Comparison of ENCODE assay signal across 8 mouse cellular contexts in genomic region chr2:13793969-13794363, GRCm38 (mm10). TPM values are rescaled to one million over a fixed set of nuclear protein-coding genes. Genes with fewer than 3 reads are reported as not detected.
A peak's percentile ranks its signal among the peaks of the same experiment; 100 is the strongest.
DNase-seq lines count a peak whose midpoint lies in the region; ATAC-seq and TF ChIP-seq lines count a peak whose summit lies in the region.

St8sia6 (minus strand) TSS chr2:13794064.

- peak within 1 kb of the TSS; percentile 68 for H3K4me3 ChIP-seq in lung, embryonic 16.5 days (ENCODE audit: low read length)
- H3K4me3 ChIP-seq in forebrain, embryonic 10.5 days = peak within 1 kb of the TSS; percentile 70
- H3K4me3 ChIP-seq in intestine, postnatal 0 days (ENCODE audit: low read depth, low read length) = peak within 1 kb of the TSS; percentile 51
- H3K4me3 ChIP-seq in neural tube, embryonic 15.5 days (replicated peaks) = peak within 1 kb of the TSS; percentile 70

- peak within 1 kb of the TSS; percentile 67 for H3K9ac ChIP-seq in lung, embryonic 16.5 days (ENCODE audit: low read length)
- 0 out of 2 replicates have a peak within 1 kb of the TSS, but pooled peaks have one; percentile 8 for H3K9ac ChIP-seq in intestine, postnatal 0 days (ENCODE audit: low read depth, low read length)
- H3K9ac ChIP-seq in neural tube, embryonic 15.5 days (replicated peaks) = peak within 1 kb of the TSS; percentile 81

- ATAC-seq in lung, embryonic 16.5 days (ENCODE audit: low read depth) = no peak
- ATAC-seq in intestine, postnatal 0 days = no peak
- ATAC-seq in neural tube, embryonic 15.5 days (ENCODE audit: low FRiP score) = no peak

- no peaks in the 10 kb centered on the region for H3K9me3 ChIP-seq in lung, embryonic 16.5 days (ENCODE audit: control insufficient read depth, low read length)
- H3K9me3 ChIP-seq in forebrain, embryonic 10.5 days = no peaks in the 10 kb centered on the region
- H3K9me3 ChIP-seq in intestine, postnatal 0 days (ENCODE audit: control insufficient read depth) = no peaks in the 10 kb centered on the region
- no peaks in the 10 kb centered on the region for H3K9me3 ChIP-seq in neural tube, embryonic 15.5 days (replicated peaks)

- no peak within 1 kb of the TSS for H3K27ac ChIP-seq in lung, embryonic 16.5 days (ENCODE audit: low read length)
- peak within 1 kb of the TSS; percentile 76 for H3K27ac ChIP-seq in forebrain, embryonic 10.5 days
- no peak within 1 kb of the TSS for H3K27ac ChIP-seq in intestine, postnatal 0 days (ENCODE audit: low read depth, low read length)
- H3K27ac ChIP-seq in neural tube, embryonic 15.5 days (replicated peaks) = peak within 1 kb of the TSS; percentile 48; the same call in 1 of the 2 replicates

- TF ChIP-seq CTCF in intestine, postnatal 0 days (IDR thresholded peaks at IDR 0.05; ENCODE audit: low read depth) = no peak

- H3K4me2 ChIP-seq in lung, embryonic 16.5 days (ENCODE audit: low read depth, low read length) = peak within 1 kb of the TSS; percentile 98
- peak within 1 kb of the TSS; percentile 86 for H3K4me2 ChIP-seq in intestine, postnatal 0 days (replicated peaks; ENCODE audit: low read depth)
- peak within 1 kb of the TSS; percentile 94 for H3K4me2 ChIP-seq in neural tube, embryonic 15.5 days

- H3K27me3 ChIP-seq in lung, embryonic 16.5 days (ENCODE audit: control insufficient read depth, insufficient read depth, low read depth, low read length) = peaks cover 20% of the 10 kb centered on the region
- peaks cover 57% of the 10 kb centered on the region for H3K27me3 ChIP-seq in forebrain, embryonic 10.5 days (ENCODE audit: poor library complexity, severe bottlenecking)
- H3K27me3 ChIP-seq in intestine, postnatal 0 days (replicated peaks; ENCODE audit: control insufficient read depth, insufficient read depth, low read length) = peaks cover 25% of the 10 kb centered on the region
- H3K27me3 ChIP-seq in neural tube, embryonic 15.5 days (replicated peaks) = peaks cover 7% of the 10 kb centered on the region

- no peaks in the 10 kb centered on the region for H3K36me3 ChIP-seq in lung, embryonic 16.5 days (ENCODE audit: control insufficient read depth, insufficient read depth, low read length)
- no peaks in the 10 kb centered on the region for H3K36me3 ChIP-seq in forebrain, embryonic 10.5 days (replicated peaks)
- no peaks in the 10 kb centered on the region for H3K36me3 ChIP-seq in intestine, postnatal 0 days (ENCODE audit: control insufficient read depth, insufficient read depth)
- no peaks in the 10 kb centered on the region for H3K36me3 ChIP-seq in neural tube, embryonic 15.5 days

- H3K4me1 ChIP-seq in lung, embryonic 16.5 days (replicated peaks; ENCODE audit: control insufficient read depth, insufficient read depth, low read length) = peaks cover 4% of the 10 kb centered on the region
- H3K4me1 ChIP-seq in forebrain, embryonic 10.5 days = peaks cover 15% of the 10 kb centered on the region
- H3K4me1 ChIP-seq in intestine, postnatal 0 days (replicated peaks; ENCODE audit: control insufficient read depth, insufficient read depth, low read length) = 0 out of 2 replicates have a peak, but pooled peaks cover 4% of the 10 kb centered on the region
- peaks cover 14% of the 10 kb centered on the region for H3K4me1 ChIP-seq in neural tube, embryonic 15.5 days

- 46% methylated on average over 8 of the region's 8 CpGs for WGBS in lung, embryonic 16.5 days
- 56% methylated on average over 8 of the region's 8 CpGs for WGBS in forebrain, embryonic 10.5 days
- WGBS in intestine, postnatal 0 days = 58% methylated on average over 8 of the region's 8 CpGs
- WGBS in neural tube, embryonic 15.5 days = 49% methylated on average over 8 of the region's 8 CpGs

- DNase-seq in lung, adult 18-20 months = no peak
- no peak for DNase-seq in forebrain, embryonic 10.5 days (ENCODE audit: extremely low spot score, low spot score)
- no peak for DNase-seq in gastrocnemius, postnatal 10 days
- no peak for DNase-seq in embryo, embryonic 10 days (ENCODE audit: low spot score)
- no peak for DNase-seq in gastrocnemius, adult 18-20 months (ENCODE audit: low spot score)

RNA-seq across cellular contexts. Expression of gene St8sia6, which starts in this region (rescaled TPM):
- 0.78 and 1.4 TPM in 2 replicates for polyA plus RNA-seq in lung, embryonic 16.5 days (2015; fragmentation: Nextera tagmentation; extraction: Ambion mirVana)
- 0.37 and 0.69 TPM in 2 replicates for polyA plus RNA-seq in forebrain, embryonic 10.5 days (2016; fragmentation: Nextera tagmentation; extraction: Ambion mirVana)
- 0.60 and 0.65 TPM in 2 replicates for polyA plus RNA-seq in intestine, postnatal 0 days (2015; fragmentation: Nextera tagmentation; extraction: Ambion mirVana)
- polyA plus RNA-seq in neural tube, embryonic 15.5 days (2015; fragmentation: Nextera tagmentation; extraction: Ambion mirVana) = 2.3 and 2.4 TPM in 2 replicates
- total RNA-seq in gastrocnemius, postnatal 10 days (2021) = under 1 TPM; 0.70 to 0.93 TPM
- total RNA-seq in gastrocnemius, adult 18-20 months (2021) = 1 to 10 TPM in 1 of 2 experiments, under 1 TPM in 1; 0.43 to 1.0 TPM

Comparison
In these comparisons a context has a peak if more than half of its experiments do, and no peak if none do; other contexts are left out.
1. H3K27ac ChIP-seq: peak in forebrain, embryonic 10.5 days (single experiment) and neural tube, embryonic 15.5 days (single experiment); none in lung, embryonic 16.5 days (single experiment) and intestine, postnatal 0 days (single experiment).
2. H3K9ac ChIP-seq: peak in every context shown above with its lines; median percentile 81 in neural tube, embryonic 15.5 days; 67 in lung, embryonic 16.5 days; 8 in intestine, postnatal 0 days.
3. Peak in every context shown above with its lines, with median percentiles within 50 percentile points of each other: H3K4me2 ChIP-seq and H3K4me3 ChIP-seq.